Mouse (Mus musculus) lung, adult 2 months (tissue): Measurements from ENCODE around the gene Sidt2. TPM values are rescaled to one million over a fixed set of nuclear protein-coding genes. Genes with fewer than 3 reads are reported as not detected.

Experiments
- DNase-seq: peaks from one replicate; pipeline ENCODE4 v3.0.0; 2022
- H3K4me1 ChIP-seq: fragments of 200-500 bp; 2 replicates; pipeline ENCODE4 v1.6.1; 2011; ENCODE audit warnings: low read length; ENCODE audit not compliant: control insufficient read depth, insufficient read depth
- H3K4me3 ChIP-seq: fragments of 200-500 bp; replicated peaks from 2 replicates; pipeline ENCODE3; 2011; ENCODE audit warnings: low read depth, mild to moderate bottlenecking, control low read depth, low read length; ENCODE audit errors: extremely low read depth
- CTCF ChIP-seq: fragments of 200-500 bp; IDR thresholded peaks from 2 replicates; pipeline ENCODE4 v1.5.1; 2011; ENCODE audit warnings: mild to moderate bottlenecking, low read length, control low read depth; ENCODE audit not compliant: insufficient read depth
- POLR2A ChIP-seq: fragments of 200-500 bp; IDR thresholded peaks from 2 replicates; pipeline ENCODE4 v1.6.1; 2011; ENCODE audit warnings: low read depth, mild to moderate bottlenecking, control low read depth, low read length, borderline replicate concordance; ENCODE audit errors: extremely low read depth
- WGBS: fragments of 180-500 bp; shearing (Covaris S2); methylation state at CpG from one replicate; pipeline ENCODE4 v1.1.7; 2018; 5-methylcytosine and 5-hydroxymethylcytosine counted together
- polyA plus RNA-seq: library from polyadenylated mRNA; depleted of rRNA; stranded (reverse); fragments of >200 nt; gene quantifications from 2 replicates; pipeline ENCODE4 v1.2.3, GENCODE M21; 2012

Sidt2 gene
- polyA plus RNA-seq, 1 experiment = 550 TPM

DNA sequence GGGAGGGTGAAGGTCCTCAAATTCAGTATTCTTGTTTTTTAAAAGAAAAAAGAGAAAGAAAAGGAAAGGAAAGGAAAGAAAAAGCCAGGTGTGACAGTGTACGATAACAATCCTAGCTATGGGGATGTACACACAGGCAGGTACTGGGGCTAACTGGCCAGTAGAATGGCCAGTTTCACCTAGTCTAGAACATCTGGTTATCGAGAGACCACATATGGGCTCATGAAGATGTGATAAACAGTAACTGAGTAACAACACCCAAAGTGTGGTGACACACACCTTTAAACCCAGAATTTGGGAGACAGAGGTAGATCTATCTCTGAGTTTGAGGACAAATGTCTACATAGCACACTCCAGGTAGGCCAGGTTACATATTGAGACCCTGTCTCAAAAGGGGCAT, 24.7 kb upstream of the Sidt2 start:
- DNase-seq = no peak
- 85% methylated on average over 2 of the region's 2 CpGs for WGBS
- no peak overlapping the region for H3K4me3 ChIP-seq
- H3K4me1 ChIP-seq = peaks cover 7% of the 10 kb centered on the region; the same call in 1 of the 2 replicates
- TF ChIP-seq CTCF (no peak), POLR2A (no peak)

DNA sequence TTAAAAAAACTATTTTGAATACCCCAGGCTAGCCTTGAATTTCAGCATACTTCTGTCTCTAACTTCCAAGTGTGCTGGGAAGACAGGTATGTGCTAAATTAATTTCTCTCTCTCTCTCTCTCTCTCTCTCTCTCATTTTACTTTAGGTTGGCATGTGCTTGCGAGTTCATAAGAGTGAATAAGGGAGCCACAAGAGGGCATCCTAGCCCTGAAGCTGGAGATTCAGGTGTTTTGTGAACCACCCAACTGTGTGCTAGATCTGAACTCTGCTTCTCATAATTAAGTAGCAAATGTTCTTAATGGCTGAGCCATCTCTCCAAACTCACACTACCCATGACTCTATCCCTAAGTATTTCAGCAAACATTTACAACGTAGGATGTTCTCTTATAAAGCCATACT, 21.8 kb upstream of the Sidt2 start:
- Histone ChIP-seq H3K4me1 (no peaks in the 10 kb centered on the region; the same call in 1 of the 2 replicates), H3K4me3 (no peak overlapping the region)
- TF ChIP-seq CTCF (no peak), POLR2A (no peak)
- no peak for DNase-seq
- 65% methylated on average over 2 of the region's 2 CpGs for WGBS

DNA sequence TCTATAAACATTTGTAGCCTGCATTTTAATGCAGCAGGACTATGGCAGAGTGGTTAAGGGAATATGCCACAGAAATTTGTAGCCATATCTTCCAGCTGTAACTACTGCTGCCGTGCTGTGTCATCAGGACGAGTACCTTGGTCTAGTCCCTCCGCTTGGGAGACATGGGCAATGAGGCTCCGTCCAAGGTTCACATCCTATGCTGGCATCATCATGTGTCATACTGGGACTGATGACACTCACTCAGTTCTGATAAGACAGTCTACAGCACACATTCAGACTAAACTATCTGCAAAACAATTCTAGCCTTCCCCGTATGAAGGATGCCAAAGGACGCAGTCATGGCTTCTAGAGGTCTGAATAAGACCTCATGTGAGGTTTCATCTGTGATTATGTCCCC, 8.5 kb upstream of the Sidt2 start:
- H3K4me1 ChIP-seq = no peaks in the 10 kb centered on the region
- no peak for DNase-seq
- H3K4me3 ChIP-seq = no peak overlapping the region
- TF ChIP-seq CTCF (no peak), POLR2A (no peak)
- 84% methylated on average over 6 of the region's 6 CpGs for WGBS

DNA sequence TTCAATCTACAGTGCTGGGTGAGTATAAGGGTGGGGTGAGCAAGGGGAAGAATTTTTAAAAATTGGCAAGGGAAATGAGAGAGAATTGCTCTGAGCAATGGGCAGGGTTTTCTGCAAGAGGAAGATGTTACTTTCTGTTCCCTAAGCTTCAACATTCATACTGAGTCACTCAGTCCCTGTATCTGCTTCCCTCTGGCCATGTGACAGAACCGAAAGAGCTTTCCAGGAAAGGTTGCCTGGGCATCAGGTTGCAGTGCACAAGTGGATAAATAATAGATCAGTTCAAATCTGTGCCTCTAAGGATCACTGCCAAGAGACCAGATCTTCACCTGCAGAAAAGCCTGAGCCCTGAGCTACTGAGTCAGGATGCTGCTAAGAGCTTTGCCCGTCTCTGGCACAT, 6.8 kb upstream of the Sidt2 start:
- 69% methylated on average over 2 of the region's 2 CpGs for WGBS
- DNase-seq = no peak

DNA sequence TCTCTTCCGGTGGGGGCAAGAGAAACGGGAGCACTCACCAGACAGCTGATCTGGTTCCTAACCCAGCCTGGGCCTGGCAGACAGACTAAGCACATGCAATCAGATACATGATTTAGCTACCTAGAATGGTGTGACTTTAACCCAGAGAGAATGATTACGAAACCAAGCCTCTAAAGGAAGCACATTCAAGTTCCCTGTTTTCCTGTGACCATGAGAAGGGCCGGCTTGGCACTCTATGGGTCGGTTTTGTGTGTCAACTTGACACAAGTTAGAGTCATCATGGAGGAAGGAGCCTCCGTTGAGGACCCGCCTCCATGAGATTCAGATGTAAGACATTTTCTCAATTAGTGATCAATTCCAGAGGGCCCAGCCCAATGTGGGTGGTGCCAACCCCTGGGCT, 4.6 kb upstream of the Sidt2 start:
- Histone ChIP-seq H3K4me1 (peaks cover 4% of the 10 kb centered on the region; the same call in 1 of the 2 replicates), H3K4me3 (no peak overlapping the region)
- TF ChIP-seq POLR2A (no peak), CTCF (no peak)
- DNase-seq = no peak
- WGBS = 68% methylated on average over 7 of the region's 7 CpGs

More for the DNA sequence above, 6.8 kb upstream of the Sidt2 start:
- Histone ChIP-seq H3K4me3 (no peak overlapping the region), H3K4me1 (no peaks in the 10 kb centered on the region)
- TF ChIP-seq POLR2A (no peak), CTCF (no peak)

DNA sequence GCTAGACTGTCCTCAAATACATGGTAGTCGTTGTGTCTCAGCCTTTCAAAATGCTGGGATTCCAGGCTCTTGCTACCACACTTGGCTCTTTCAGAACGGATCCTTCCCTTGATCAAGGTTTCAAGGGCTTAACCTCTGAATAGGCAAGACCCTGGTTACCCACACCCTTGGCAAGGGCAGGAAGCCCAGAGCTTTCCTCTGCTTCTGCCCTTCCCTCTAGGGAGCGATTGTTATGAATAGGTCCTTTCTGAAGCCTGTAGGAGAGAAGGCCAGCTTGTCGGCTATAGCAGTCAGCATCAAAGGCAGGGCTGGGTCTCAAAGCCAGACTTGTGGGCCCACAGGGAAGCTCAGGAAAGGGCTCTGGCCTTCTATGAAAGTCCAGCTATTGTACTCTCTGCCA, 3.8 kb upstream of the Sidt2 start:
- DNase-seq = no peak
- Histone ChIP-seq H3K4me1 (peaks cover 4% of the 10 kb centered on the region; the same call in 1 of the 2 replicates), H3K4me3 (no peak overlapping the region)
- no peak for TF ChIP-seq CTCF
- TF ChIP-seq POLR2A = no peak
- 44% methylated on average over 4 of the region's 4 CpGs for WGBS

DNA sequence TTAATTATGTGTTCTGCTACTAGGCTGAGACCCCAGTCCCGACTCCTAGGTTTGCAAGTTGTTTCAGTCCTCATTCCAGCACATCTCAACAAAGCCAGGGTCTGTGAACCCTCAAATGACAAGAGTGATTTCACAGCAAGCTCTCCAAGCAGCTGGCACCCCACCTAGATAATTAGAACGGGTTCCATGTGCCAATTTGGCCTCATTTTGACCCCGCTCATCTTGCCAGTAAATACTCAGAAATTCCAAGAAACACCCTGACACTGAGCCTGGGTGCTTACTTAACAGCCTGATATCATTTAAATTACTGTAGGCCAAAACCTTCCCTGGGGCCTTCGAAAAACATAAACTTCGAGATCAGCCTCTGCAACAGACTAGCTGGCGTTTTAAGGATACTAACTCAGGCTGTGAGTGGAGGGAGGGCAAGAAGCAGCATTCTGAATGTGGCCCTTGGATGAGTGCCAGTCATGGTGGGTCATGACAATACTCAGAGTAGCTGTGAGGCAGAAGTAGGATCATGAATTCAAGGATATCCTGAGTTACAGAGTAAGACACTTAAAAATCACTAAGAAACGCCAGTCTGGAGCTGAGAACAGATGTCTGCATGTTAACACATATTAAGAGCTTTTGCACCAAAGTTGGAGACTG, 3.1 kb upstream of the Sidt2 start:
- TF ChIP-seq POLR2A = no peak
- TF ChIP-seq CTCF = no peak
- H3K4me1 ChIP-seq = peaks cover 8% of the 10 kb centered on the region
- 41% methylated on average over 7 of the region's 7 CpGs for WGBS
- no peak overlapping the region for H3K4me3 ChIP-seq
- no peak for DNase-seq

DNA sequence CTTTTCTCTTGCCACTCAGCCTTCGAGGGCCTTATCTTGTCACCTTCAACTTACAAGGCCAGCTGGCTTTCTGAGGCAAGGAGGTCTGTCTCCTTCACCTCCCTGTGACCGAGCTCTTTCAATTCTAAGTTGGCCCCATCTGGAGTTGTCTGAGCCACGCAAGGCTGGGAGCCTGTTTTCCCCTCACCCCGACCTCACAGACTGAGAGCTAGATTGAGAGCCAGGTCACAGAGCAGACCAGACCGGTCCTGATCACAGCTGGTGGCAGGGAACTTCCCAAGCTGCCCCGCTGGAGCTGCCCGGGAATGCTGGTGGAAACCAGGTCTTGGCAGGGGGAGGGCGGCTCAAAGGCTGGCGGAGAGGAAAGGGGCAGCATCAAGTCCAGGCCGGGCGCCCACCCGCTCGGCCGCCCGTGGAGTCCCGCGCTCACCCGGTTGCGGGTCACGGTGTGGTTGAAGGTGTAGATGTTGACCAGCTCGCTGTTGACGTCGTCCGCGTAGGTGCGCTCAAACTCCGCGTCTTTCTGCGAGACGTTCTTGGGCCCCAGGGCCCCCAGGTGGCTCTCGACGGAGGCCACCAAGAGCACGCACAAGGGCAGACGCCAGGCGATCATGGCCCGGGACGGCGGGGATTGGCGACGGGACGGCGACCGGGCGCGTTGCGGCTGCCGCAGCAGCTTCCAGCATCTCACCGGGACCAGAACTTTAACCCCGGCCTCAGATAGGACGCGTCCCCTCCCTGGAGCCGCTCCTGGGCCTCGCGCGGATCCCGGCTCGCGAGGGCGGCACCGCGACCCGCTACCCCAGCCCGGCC, 558 bp downstream of the Sidt2 start:
- WGBS = under 1% methylated on average over 62 of the region's 63 CpGs
- peak; percentile 67 for DNase-seq

DNA sequence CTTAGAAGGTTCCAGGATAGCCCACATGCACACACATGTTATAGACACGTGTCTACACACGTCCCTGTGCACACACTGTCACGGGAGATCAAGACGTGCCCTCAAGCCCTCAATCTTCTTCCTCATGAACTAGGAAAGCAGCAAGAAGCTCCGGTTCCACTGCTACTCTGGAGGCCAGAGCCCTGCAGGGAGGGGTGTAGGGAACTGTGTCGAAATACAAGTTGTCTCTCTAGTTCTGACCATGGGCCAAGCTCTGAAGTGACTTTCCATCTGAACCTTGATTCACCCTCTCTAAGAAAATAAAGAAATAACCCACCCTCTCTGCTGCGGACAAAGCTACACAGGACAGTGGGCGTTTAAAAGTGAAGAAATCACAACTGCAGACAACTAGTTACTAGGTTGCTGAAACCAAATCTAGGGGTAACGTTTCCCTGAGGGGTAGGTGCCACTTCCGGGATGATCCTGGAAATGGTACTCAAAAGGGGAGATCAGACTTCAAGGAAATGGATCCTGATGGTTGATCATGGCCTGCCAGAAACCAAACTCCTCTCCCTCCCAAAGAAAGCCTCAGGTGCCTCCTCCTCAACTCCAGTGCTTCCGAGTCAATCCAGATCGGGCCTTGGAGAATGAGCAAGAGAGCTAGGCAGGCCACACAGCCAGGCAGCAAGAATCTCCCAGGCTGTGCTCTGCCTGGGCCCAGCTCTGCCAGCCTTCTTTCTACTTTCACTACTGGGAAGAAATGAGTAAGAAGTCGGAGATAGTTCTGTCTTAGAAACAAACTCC, 1.4 kb downstream of the Sidt2 start:
- no peak for TF ChIP-seq CTCF
- no peak for TF ChIP-seq POLR2A
- WGBS = 24% methylated on average over 13 of the region's 13 CpGs
- peaks cover 10% of the 10 kb centered on the region for H3K4me1 ChIP-seq
- no peak for DNase-seq
- peak overlapping the region; percentile 75 for H3K4me3 ChIP-seq

More for the DNA sequence above, 558 bp downstream of the Sidt2 start:
- peaks cover 10% of the 10 kb centered on the region for H3K4me1 ChIP-seq
- TF ChIP-seq CTCF (no peak), POLR2A (0 out of 2 replicates have a peak, but pooled peaks have one; percentile 25)
- H3K4me3 ChIP-seq = peak overlapping the region; percentile 75
